Mouse (Mus musculus) CH12.LX (cell line): Measurements from ENCODE around the gene Ndufa11.

Source experiments
- CHD1 ChIP-seq: IDR thresholded peaks from 2 replicates; pipeline ENCODE4 v1.6.1; 2012; ENCODE audit warnings: low read depth, low read length, improper control_type of control experiment, inconsistent platforms
- CTCF ChIP-seq, 2 experiments: IDR thresholded peaks in 1 of 2; conservative IDR thresholded peaks in 1 of 2; 2 replicates each; pipeline ENCODE4 v1.5.1; 2011 to 2012; ENCODE audit warnings: low read depth in 2 of 2, low read length in 2 of 2, improper control_type of control experiment in 1 of 2, inconsistent platforms in 1 of 2, mild to moderate bottlenecking in 1 of 2, moderate library complexity in 1 of 2
- EP300 ChIP-seq: IDR thresholded peaks from 2 replicates; pipeline ENCODE4 v1.6.1; 2011; ENCODE audit warnings: low read length, improper control_type of control experiment
- JUND ChIP-seq: conservative IDR thresholded peaks from 2 replicates; pipeline ENCODE4 v1.6.1; 2011; ENCODE audit warnings: low read depth, low read length, improper control_type of control experiment
- MAZ ChIP-seq: IDR thresholded peaks from 2 replicates; pipeline ENCODE4 v1.6.1; 2012; ENCODE audit warnings: low read depth, mild to moderate bottlenecking, inconsistent platforms, low read length, improper control_type of control experiment, moderate library complexity
- POLR2A ChIP-seq: IDR thresholded peaks from 2 replicates; pipeline ENCODE4 v1.6.1; 2011; ENCODE audit warnings: low read depth, mild to moderate bottlenecking, improper control_type of control experiment, low read length
- TCF12 ChIP-seq: IDR thresholded peaks from 2 replicates; pipeline ENCODE4 v1.6.1; 2014; ENCODE audit warnings: low read depth, mild to moderate bottlenecking, inconsistent platforms, low read length, improper control_type of control experiment
- USF1 ChIP-seq: IDR thresholded peaks from 2 replicates; pipeline ENCODE4 v1.6.1; 2014; ENCODE audit warnings: low read depth, mild to moderate bottlenecking, inconsistent platforms, low read length, improper control_type of control experiment
- ZKSCAN1 ChIP-seq: IDR thresholded peaks from 2 replicates; pipeline ENCODE4 v1.6.1; 2012; ENCODE audit warnings: low read depth, inconsistent platforms, low read length, improper control_type of control experiment, borderline replicate concordance
- ZMIZ1 ChIP-seq: IDR thresholded peaks from 2 replicates; pipeline ENCODE4 v1.6.1; 2012; ENCODE audit warnings: low read depth, mild to moderate bottlenecking, inconsistent platforms, low read length, improper control_type of control experiment

DNA sequence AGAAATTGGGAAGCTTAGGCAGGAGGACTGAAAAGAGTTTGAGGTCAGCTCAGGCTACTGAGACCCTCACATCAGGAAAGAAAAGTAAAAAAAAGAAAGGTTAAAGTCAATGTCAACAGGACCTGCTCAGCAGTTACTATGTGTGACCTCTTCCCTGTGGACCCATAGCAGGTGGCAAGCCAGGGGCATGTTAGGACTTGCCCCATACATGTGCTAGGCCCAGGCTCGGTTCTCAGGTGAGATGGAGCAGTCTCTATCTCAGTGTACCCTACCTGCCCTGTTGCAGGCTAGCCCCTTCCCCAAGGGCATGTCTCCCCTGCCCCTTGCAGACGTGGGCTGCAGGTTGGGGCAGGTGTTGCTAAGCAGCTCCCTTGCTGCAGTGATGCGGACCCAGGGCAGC lies 7.9 kb upstream of the Ndufa11 start:
- TF ChIP-seq CTCF (conservative IDR thresholded peaks at IDR 0.05 in 1 of 2, IDR thresholded peaks at IDR 0.05 in 1 of 2; ENCODE audit: low read depth in 2 of 2, low read length in 2 of 2): no peak
- no peak for TF ChIP-seq POLR2A
- TF ChIP-seq TCF12: no peak
- no peak for TF ChIP-seq CHD1
- TF ChIP-seq ZKSCAN1: no peak
- no peak for TF ChIP-seq MAZ
- TF ChIP-seq EP300: no peak
- no peak for TF ChIP-seq ZMIZ1
- TF ChIP-seq JUND: no peak
- no peak for TF ChIP-seq USF1
